Mouse (Mus musculus) central nervous system, embryonic 18 days (tissue): ENCODE measurements around the gene Mpp2. TPM values are rescaled to one million over a fixed set of nuclear protein-coding genes. Genes with fewer than 3 reads are reported as not detected.

Source experiments
- polyA plus RNA-seq: library from polyadenylated mRNA; depleted of rRNA; stranded (reverse); fragments of >200 nt; gene quantifications from 2 replicates; pipeline ENCODE4 v1.2.3, GENCODE M21; 2012; rRNA removed

Mpp2 gene
- 46.0 and 51.6 TPM in 2 replicates for polyA plus RNA-seq

GRCm38 (mm10) chr11:102087931-102088898 is at the start of gene Mpp2:
TSS of gene Mpp2 (minus strand) at chr11:102088515.

GRCm38 (mm10) chr11:102107732-102108131 is 19.4 kb upstream of the Mpp2 start, which contains the start of gene Pyy:
TSS of gene Pyy (minus strand) at chr11:102107832.

GRCm38 (mm10) chr11:102101219-102101618 is 12.9 kb upstream of the Mpp2 start, which contains the start of gene Ppy:
TSS of gene Ppy (minus strand) at chr11:102101319.

GRCm38 (mm10) chr11:102041350-102041949 is 46.9 kb downstream of the Mpp2 start, which contains the start of gene Cd300lg:
TSS of gene Cd300lg (plus strand) at chr11:102041509.

GRCm38 (mm10) chr11:102028087-102028816 is 60.1 kb downstream of the Mpp2 start, which contains the start of gene Mpp3:
TSS of gene Mpp3 (minus strand) at chr11:102028461.

Other genes with a start within 250 kb of the Mpp2 start
- gene Meox1, start 194.1 kb downstream of the Mpp2 start, polyA plus RNA-seq, result 0.73 and 1.2 TPM in 2 replicates
- gene Sost, start 121.5 kb downstream of the Mpp2 start, polyA plus RNA-seq, result 0.10 and 0.47 TPM in 2 replicates
- gene Cfap97d1, start 104.2 kb downstream of the Mpp2 start, polyA plus RNA-seq, result not detected in 2 replicates
- gene Dusp3, start 101.5 kb downstream of the Mpp2 start, polyA plus RNA-seq, result 23.8 and 25.5 TPM in 2 replicates
- gene Mpp3, start 60.1 kb downstream of the Mpp2 start, polyA plus RNA-seq, result 53.8 and 59.3 TPM in 2 replicates
- gene Cd300lg, start 47.0 kb downstream of the Mpp2 start, polyA plus RNA-seq, result 0.12 and 0.24 TPM in 2 replicates
- not detected in 2 replicates for gene Ppy, start 12.8 kb upstream of the Mpp2 start, polyA plus RNA-seq
- gene Pyy, start 19.3 kb upstream of the Mpp2 start, polyA plus RNA-seq, result 1.9 TPM in 1 of 2 replicates, not detected in the other
- 0.08 and 0.16 TPM in 2 replicates for gene Nags, start 57.0 kb upstream of the Mpp2 start, polyA plus RNA-seq
- gene Tmem101, start 67.9 kb upstream of the Mpp2 start, polyA plus RNA-seq, result 35.4 and 38.9 TPM in 2 replicates
- gene Lsm12, start 96.8 kb upstream of the Mpp2 start, polyA plus RNA-seq, result 39.0 and 39.7 TPM in 2 replicates
- 50.9 and 52.7 TPM in 2 replicates for gene G6pc3, start 101.1 kb upstream of the Mpp2 start, polyA plus RNA-seq
- gene Hdac5, start 141.7 kb upstream of the Mpp2 start, polyA plus RNA-seq, result 94.4 and 132 TPM in 2 replicates
- gene BC030867, start 160.4 kb upstream of the Mpp2 start, polyA plus RNA-seq, result 2.3 and 2.4 TPM in 2 replicates
- 1.0 and 1.2 TPM in 2 replicates for gene Asb16, start 180.2 kb upstream of the Mpp2 start, polyA plus RNA-seq
- gene Tmub2, start 196.4 kb upstream of the Mpp2 start, polyA plus RNA-seq, result 77.8 and 79.8 TPM in 2 replicates
- 106 and 114 TPM in 2 replicates for gene Atxn7l3, start 208.1 kb upstream of the Mpp2 start, polyA plus RNA-seq
- 68.0 and 70.0 TPM in 2 replicates for gene Ubtf, start 231.2 kb upstream of the Mpp2 start, polyA plus RNA-seq